Mouse (Mus musculus) leukemia stem cell, adult 10-12 weeks (primary cell): ENCODE measurements around the gene Catsperd. TPM values are rescaled to one million over a fixed set of nuclear protein-coding genes. Genes with fewer than 3 reads are reported as not detected.

Experiments used
- polyA plus RNA-seq: library from polyadenylated mRNA; stranded (reverse); fragments of >175 nt; gene quantifications from 2 replicates; pipeline ENCODE4 v1.2.3, GENCODE M21; 2012; ENCODE audit warnings: low replicate concordance

Catsperd gene
- not detected in 2 replicates for polyA plus RNA-seq

DNA sequence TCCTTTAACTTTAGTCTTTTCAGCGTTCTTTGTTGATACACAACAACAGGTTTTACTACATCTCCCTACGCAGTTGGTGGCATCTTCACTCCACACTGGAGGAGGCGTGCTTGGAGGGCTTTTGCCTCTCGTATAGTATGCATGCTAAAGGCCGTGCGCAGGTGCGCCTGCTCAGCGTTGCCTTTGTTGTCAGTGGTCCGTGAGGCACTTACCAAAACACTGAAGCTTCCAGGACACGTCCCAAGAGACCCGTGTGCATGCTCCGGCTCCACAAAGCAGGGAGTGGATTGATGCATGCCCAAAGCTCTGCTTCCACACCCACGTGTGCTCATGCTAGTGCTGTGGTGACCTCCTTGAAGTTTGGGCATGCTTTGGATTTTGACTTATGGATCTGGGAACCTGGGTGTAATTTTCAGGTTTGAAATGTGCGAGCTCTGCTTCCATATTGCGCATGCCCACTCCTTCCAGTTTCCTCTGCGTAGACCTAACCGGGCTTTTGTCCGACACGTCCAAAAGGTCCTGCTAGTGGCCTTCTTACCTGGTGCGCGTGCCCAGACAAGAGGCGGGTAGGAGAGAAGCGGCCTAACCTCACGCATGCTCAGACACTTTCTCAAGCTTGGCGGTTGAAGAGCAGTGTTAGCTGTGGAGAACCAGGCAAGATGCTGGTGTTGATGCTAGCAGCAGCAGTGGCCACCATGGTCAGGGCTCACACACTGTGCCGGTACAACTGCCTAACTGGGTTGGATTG is at the start of gene Catsperd:
Catsperd (plus strand) TSS at position 614 of the 748 bp plus-strand sequence.

DNA sequence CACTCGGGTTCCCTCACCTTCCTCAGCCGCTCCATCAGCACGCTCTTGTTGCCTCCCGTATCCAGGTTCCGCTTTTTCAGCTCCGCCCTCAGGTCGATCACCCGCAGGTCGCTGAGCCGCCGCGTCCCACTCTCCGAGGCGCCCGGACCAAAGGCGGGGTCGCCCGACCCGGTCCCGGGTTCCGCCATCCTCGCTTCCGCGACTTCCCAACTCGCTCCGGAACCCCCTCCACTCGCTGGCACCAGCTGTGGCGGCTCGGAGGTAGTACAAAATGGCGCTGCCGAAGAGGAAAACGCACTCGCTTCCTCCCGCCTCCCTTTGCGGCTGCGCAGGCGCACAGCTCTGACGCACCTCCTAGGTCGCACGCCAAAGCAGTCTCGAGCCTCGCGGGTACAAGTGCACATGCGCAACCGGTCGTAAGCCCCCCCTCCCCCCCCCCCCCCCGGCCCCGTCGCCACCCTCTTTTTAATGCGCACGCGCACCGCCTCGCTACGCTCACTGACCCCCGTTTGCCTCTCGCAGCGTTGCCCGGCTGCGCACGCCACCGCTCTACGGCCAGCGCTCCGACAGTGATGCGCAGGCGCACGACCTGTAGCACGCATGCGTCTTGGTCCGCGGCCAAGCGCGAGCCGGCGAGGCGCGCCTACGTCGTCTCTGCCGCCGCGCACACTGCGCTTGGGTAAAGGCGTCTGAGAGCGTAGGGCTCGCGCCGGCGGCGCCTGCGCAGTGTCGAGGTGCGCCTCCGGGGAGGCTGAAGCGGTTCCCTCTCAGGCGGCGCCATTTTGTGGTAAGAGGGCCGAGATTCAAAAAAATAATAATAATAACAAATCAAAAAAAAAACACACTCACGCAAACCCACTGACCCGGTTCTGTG is 43.4 kb upstream of the Catsperd start, which contains the start of the genes Safb2 and Safb:
Safb2 (minus strand) TSS at position 329 of the 874 bp plus-strand sequence.
Safb (plus strand) TSS at position 569 of the 874 bp plus-strand sequence.

DNA sequence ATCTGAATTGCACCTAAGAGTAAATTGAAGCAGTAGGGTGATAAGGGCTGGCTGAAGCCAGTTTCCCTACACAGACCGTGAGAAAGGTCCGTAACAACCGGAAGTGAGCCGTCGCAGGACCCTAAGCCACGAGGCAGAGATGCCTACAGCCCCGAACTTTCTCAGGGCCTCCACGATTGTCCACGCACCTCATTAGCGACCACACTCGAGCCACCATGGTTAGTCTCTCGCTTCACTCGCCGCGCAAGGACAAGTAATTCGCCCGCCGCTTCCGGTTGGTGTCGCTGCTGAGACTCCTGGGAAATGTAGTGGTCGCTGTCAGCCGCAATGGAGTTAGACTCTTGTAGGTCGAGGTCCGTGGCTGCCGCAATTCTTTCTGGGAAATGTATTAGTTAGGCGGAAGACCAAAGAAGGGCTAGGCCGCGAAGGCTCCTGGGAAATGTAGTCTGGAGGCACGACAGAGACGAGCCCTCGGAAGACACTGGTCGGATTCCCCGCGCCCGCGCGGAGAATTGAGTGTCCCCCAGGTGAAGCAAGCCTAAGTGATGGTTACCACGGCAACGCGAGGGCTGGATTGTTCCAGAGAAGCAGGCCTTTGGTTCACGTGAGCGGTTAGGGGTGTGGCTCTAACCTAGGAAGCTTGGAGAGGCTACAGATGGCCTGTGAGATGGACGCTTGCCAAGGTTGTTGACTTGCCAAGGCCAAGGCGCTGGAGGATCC is 18.3 kb upstream of the Catsperd start, which contains the start of gene 2410015M20Rik:
2410015M20Rik (minus strand) TSS at position 320 of the 720 bp plus-strand sequence.

DNA sequence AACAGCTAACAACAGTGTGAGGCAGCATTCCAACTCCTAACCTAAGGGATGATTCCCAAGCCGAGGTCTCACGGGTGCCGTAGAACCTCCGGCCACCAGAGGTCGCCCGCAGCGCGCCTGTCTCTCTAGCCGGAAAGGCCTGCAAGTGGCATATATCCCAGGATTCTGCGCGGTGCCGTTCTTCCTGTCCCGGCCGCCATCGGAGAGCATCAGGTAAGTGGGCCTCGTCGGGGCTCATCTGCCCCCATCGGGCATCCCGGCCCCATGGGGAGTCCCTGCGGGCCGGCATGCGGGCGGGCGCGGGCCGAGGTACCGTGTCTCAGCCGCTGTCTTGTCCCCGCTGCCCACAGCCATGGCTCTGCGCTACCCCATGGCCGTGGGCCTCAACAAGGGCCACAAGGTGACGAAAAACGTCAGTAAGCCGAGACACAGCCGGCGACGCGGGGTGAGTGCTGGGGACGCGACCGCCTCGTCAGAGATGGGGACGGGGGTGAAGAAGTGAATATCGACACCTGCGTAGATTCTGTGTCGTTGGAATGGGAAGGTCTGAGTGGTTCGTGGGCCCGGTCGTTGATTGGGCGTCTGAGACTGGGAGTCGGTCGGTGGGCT is 14.6 kb upstream of the Catsperd start, which contains the start of gene Rpl36:
Rpl36 (plus strand) TSS at position 181 of the 609 bp plus-strand sequence.

DNA sequence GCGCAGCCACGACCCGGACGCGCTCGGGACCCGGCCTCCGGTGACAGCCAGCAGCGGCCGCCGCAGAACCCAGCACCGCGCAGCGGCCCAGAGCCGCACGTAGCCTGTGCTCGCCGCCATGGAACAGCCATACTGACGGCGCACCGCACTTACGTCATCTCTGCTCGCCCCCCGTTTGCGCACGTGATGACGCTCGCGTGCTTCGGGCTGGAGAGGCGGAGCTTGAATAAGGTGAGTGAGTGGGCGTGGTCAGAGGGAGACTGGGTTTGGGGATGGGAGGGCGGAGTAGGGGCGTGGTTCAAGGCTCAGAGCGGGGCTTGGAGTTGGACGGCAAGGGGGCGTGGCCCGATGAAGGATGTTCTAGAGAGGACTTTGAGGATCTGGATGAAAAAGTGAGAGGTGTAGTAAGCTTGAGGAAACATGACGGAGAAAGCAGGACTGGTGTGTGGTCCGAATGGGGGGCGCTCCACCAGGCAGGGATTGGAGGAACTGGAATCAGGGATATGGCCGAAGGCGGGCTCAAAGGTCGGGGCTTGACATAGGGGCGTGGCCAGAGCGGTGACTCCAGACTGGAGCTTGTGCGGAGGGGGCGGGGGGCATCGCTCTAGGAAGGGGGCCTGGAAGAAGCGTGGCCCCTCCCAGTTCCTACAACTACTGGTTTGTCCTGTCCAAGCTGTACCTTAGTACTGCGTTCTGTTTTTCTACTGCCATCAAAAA is 1.0 kb upstream of the Catsperd start, which contains the start of gene Lonp1:
Lonp1 (minus strand) TSS at position 134 of the 717 bp plus-strand sequence.

DNA sequence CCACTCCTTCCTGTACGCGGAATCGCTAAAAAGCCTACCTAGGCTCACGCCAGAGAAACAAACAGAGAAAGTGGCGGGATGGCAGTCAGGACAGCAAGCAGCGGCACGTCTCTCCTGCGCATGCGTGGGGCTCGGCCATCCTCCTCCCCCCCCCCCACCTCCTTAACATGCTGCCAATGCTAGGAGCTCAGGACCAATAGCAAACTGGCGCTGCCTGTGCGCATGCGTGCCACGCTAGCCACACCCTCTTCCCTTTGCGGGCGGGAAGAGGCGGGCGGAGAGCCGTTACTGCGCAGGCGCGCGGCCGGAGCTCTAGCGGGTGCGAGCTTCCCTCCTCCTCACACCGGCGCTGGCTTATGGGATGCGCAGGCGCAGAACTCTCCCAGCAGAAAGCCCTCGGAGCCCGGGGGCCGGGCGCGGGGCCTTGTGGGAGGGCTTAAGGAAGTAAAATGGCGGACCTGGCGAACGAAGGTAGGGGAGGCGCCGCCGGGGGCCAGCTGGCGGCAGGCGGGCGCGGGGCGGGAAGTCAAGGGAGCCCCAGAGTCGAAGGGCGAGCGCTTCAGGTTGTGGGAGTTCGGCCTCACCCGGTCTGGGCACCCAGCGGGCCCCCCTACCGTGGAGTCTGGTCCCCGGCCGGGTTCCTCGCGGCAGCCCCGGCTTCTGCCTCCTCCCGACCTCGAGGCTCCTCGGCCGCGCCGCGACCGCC is 45.2 kb downstream of the Catsperd start, which contains the start of gene Ranbp3:
Ranbp3 (plus strand) TSS at position 354 of the 706 bp plus-strand sequence.

Other genes with a start within 250 kb of the Catsperd start
- gene Ptprs, start 151.7 kb upstream of the Catsperd start, polyA plus RNA-seq: 11.4 and 29.3 TPM in 2 replicates
- not detected in 2 replicates for gene Znrf4, start 115.7 kb upstream of the Catsperd start, polyA plus RNA-seq
- gene Gm20219, start 73.8 kb upstream of the Catsperd start, polyA plus RNA-seq: 0.24 and 1.5 TPM in 2 replicates
- 103 and 278 TPM in 2 replicates for gene Safb2, start 43.6 kb upstream of the Catsperd start, polyA plus RNA-seq
- 48.7 and 140 TPM in 2 replicates for gene Safb, start 43.3 kb upstream of the Catsperd start, polyA plus RNA-seq
- gene 2410015M20Rik, start 18.4 kb upstream of the Catsperd start, polyA plus RNA-seq: 17.6 and 130 TPM in 2 replicates
- gene Rpl36, start 14.7 kb upstream of the Catsperd start, polyA plus RNA-seq: 3,958 and 5,079 TPM in 2 replicates
- gene Lonp1, start 1.3 kb upstream of the Catsperd start, polyA plus RNA-seq: 86.9 and 144 TPM in 2 replicates
- 102 and 138 TPM in 2 replicates for gene Ranbp3, start 45.2 kb downstream of the Catsperd start, polyA plus RNA-seq
- gene Ndufa11, start 89.6 kb downstream of the Catsperd start, polyA plus RNA-seq: 88.2 and 116 TPM in 2 replicates
- gene Vmac, start 89.9 kb downstream of the Catsperd start, polyA plus RNA-seq: 8.6 and 9.8 TPM in 2 replicates
- gene Nrtn, start 129.4 kb downstream of the Catsperd start, polyA plus RNA-seq: 1.7 and 2.5 TPM in 2 replicates
- gene Dus3l, start 136.6 kb downstream of the Catsperd start, polyA plus RNA-seq: 63.0 and 71.4 TPM in 2 replicates
- 22.2 and 50.3 TPM in 2 replicates for gene Prr22, start 142.1 kb downstream of the Catsperd start, polyA plus RNA-seq
- gene Rfx2, start 202.9 kb downstream of the Catsperd start, polyA plus RNA-seq: 80.3 and 90.4 TPM in 2 replicates
- gene Acsbg2, start 246.3 kb downstream of the Catsperd start, polyA plus RNA-seq: not detected in 2 replicates
- gene 1700061G19Rik, start 247.3 kb downstream of the Catsperd start, polyA plus RNA-seq: not detected in 2 replicates